Mouse (Mus musculus): Measurements from ENCODE around the gene Dscam.

- TF ChIP-seq POLR2A (IDR thresholded peaks at IDR 0.05; ENCODE audit: insufficient read length, low read depth) (no peak), USF1 (IDR thresholded peaks at IDR 0.05; ENCODE audit: low read depth) (no peak), POLR2AphosphoS2 (IDR thresholded peaks at IDR 0.05; ENCODE audit: insufficient read length, low read depth) (no peak), TCF3 (IDR thresholded peaks at IDR 0.05; ENCODE audit: insufficient read length, low read depth) (no peak), TCF12 (IDR thresholded peaks at IDR 0.05; ENCODE audit: insufficient read depth, poor library complexity, severe bottlenecking) (no peak)
Measured at GRCm38 (mm10) chr16:96575841-96576240, 594.7 kb downstream of the Dscam start.

Measured in myocyte (in vitro differentiated cells).